ENCODE assay signal across 7 mouse cellular contexts in genomic region chr1:191125811-191126638, GRCm38 (mm10). TPM values are rescaled to one million over a fixed set of nuclear protein-coding genes. Genes with fewer than 3 reads are reported as not detected.
DNase-seq lines count a peak whose midpoint lies in the region; ATAC-seq and TF ChIP-seq lines count a peak whose summit lies in the region.

No protein-coding gene starts in this region.

- TF ChIP-seq POLR2A in limb, embryonic 14.5 days (IDR thresholded peaks at IDR 0.05; ENCODE audit: borderline replicate concordance, extremely low read depth, insufficient read depth, insufficient read length), result no peak

- H3K4me1 ChIP-seq in hindbrain, embryonic 13.5 days (replicated peaks), result peaks cover 6% of the 10 kb centered on the region; the same call in 1 of the 2 replicates
- no peaks in the 10 kb centered on the region for H3K4me1 ChIP-seq in limb, embryonic 14.5 days (ENCODE audit: control insufficient read depth, insufficient read depth, low read length)
- H3K4me1 ChIP-seq in midbrain, embryonic 14.5 days (ENCODE audit: control insufficient read depth, insufficient read depth, low read length), result peaks cover 6% of the 10 kb centered on the region; the same call in 1 of the 2 replicates

- H3K27me3 ChIP-seq in hindbrain, embryonic 13.5 days, result peaks cover 20% of the 10 kb centered on the region
- H3K27me3 ChIP-seq in limb, embryonic 14.5 days (ENCODE audit: control insufficient read depth, insufficient read depth, low read length), result no peaks in the 10 kb centered on the region
- no peaks in the 10 kb centered on the region for H3K27me3 ChIP-seq in midbrain, embryonic 14.5 days (ENCODE audit: control insufficient read depth, insufficient read depth, low read length)

- no peaks in the 10 kb centered on the region for H3K36me3 ChIP-seq in hindbrain, embryonic 13.5 days
- H3K36me3 ChIP-seq in limb, embryonic 14.5 days (ENCODE audit: control insufficient read depth, insufficient read depth, low read length), result no peaks in the 10 kb centered on the region
- no peaks in the 10 kb centered on the region for H3K36me3 ChIP-seq in midbrain, embryonic 14.5 days (ENCODE audit: control insufficient read depth, insufficient read depth, low read length)

- peak overlapping the region; percentile 52 for H3K4me2 ChIP-seq in hindbrain, embryonic 13.5 days
- peak overlapping the region; percentile 57 for H3K4me2 ChIP-seq in limb, embryonic 14.5 days (replicated peaks; ENCODE audit: low read depth, low read length, severe bottlenecking)
- H3K4me2 ChIP-seq in midbrain, embryonic 14.5 days (ENCODE audit: low read length), result peak overlapping the region; percentile 48

- DNase-seq in T-cell, adult 2 months (ENCODE audit: low spot score), result peak; percentile 61
- DNase-seq in cerebellum, adult 8-10 months, result peak; percentile 10
- peak; percentile 27 to 28 for DNase-seq in frontal cortex, postnatal 25 days (ENCODE audit: low spot score in 2 of 2)
- DNase-seq in limb, embryonic 14.5 days (ENCODE audit: low spot score), result peak; percentile 54
- peak; percentile 73 for DNase-seq in midbrain, embryonic 14.5 days
- DNase-seq in spleen, postnatal 14 days (ENCODE audit: low spot score in 2 of 2), result peak; percentile 47 to 67

- no peak overlapping the region for H3K27ac ChIP-seq in hindbrain, embryonic 13.5 days
- H3K27ac ChIP-seq in limb, embryonic 14.5 days (replicated peaks; ENCODE audit: low read depth, low read length), result no peak overlapping the region
- no peak overlapping the region for H3K27ac ChIP-seq in midbrain, embryonic 14.5 days (replicated peaks; ENCODE audit: low read depth, low read length)

- ATAC-seq in hindbrain, embryonic 13.5 days (ENCODE audit: low FRiP score), result peak; percentile 59
- peak; percentile 65 for ATAC-seq in limb, embryonic 14.5 days (ENCODE audit: low FRiP score, low read depth)
- ATAC-seq in midbrain, embryonic 14.5 days (ENCODE audit: low FRiP score, low TSS enrichment), result no peak

- H3K9ac ChIP-seq in hindbrain, embryonic 13.5 days, result peak overlapping the region; percentile 59; the same call in 1 of the 2 replicates
- peak overlapping the region; percentile 48; the same call in 1 of the 2 replicates for H3K9ac ChIP-seq in limb, embryonic 14.5 days (ENCODE audit: low read depth, low read length, severe bottlenecking)
- H3K9ac ChIP-seq in midbrain, embryonic 14.5 days (replicated peaks; ENCODE audit: low read length), result 0 out of 2 replicates have a peak overlapping the region, but pooled peaks have one; percentile 12

- peak overlapping the region; percentile 28 for H3K4me3 ChIP-seq in hindbrain, embryonic 13.5 days
- peak overlapping the region; percentile 33 for H3K4me3 ChIP-seq in limb, embryonic 14.5 days (replicated peaks; ENCODE audit: low read length)
- H3K4me3 ChIP-seq in midbrain, embryonic 14.5 days (replicated peaks; ENCODE audit: low read depth, low read length), result peak overlapping the region; percentile 20

- peaks cover 12% of the 10 kb centered on the region; the same call in 1 of the 2 replicates for H3K9me3 ChIP-seq in hindbrain, embryonic 13.5 days
- no peaks in the 10 kb centered on the region for H3K9me3 ChIP-seq in limb, embryonic 14.5 days (ENCODE audit: control insufficient read depth, low read length)
- no peaks in the 10 kb centered on the region; the same call in 1 of the 2 replicates for H3K9me3 ChIP-seq in midbrain, embryonic 14.5 days (ENCODE audit: control insufficient read depth, low read length)

- 20% methylated on average over 38 of the region's 38 CpGs for WGBS in hindbrain, embryonic 13.5 days
- WGBS in limb, embryonic 14.5 days, result 14% methylated on average over 38 of the region's 38 CpGs
- 17% methylated on average over 38 of the region's 38 CpGs for WGBS in midbrain, embryonic 14.5 days

RNA-seq across cellular contexts. Expression of gene Batf3, which starts 28.4 kb away (rescaled TPM):
- polyA plus RNA-seq in hindbrain, embryonic 13.5 days (2015; fragmentation: Nextera tagmentation; extraction: Ambion mirVana), result 1.4 and 2.5 TPM in 2 replicates
- polyA plus RNA-seq in limb, embryonic 14.5 days (2012; rRNA removed), result 16.1 and 16.5 TPM in 2 replicates
- 11.2 and 14.9 TPM in 2 replicates for polyA plus RNA-seq in limb, embryonic 14.5 days (2014; fragmentation: Nextera tagmentation; extraction: Ambion mirVana)
- polyA plus RNA-seq in midbrain, embryonic 14.5 days (2014; fragmentation: Nextera tagmentation; extraction: Ambion mirVana), result 0.47 and 0.61 TPM in 2 replicates

RNA-seq across cellular contexts. Expression of gene Fam71a, which starts 38.6 kb away (rescaled TPM):
- not detected in 2 replicates for polyA plus RNA-seq in hindbrain, embryonic 13.5 days (2015; fragmentation: Nextera tagmentation; extraction: Ambion mirVana)
- not detected in 2 replicates for polyA plus RNA-seq in limb, embryonic 14.5 days (2012; rRNA removed)
- polyA plus RNA-seq in limb, embryonic 14.5 days (2014; fragmentation: Nextera tagmentation; extraction: Ambion mirVana), result not detected in 2 replicates
- polyA plus RNA-seq in midbrain, embryonic 14.5 days (2014; fragmentation: Nextera tagmentation; extraction: Ambion mirVana), result not detected in 2 replicates

Comparison
In these comparisons a context has a peak if more than half of its experiments do, and no peak if none do; other contexts are left out.
1. DNase-seq: peak in every context shown above with its lines; median percentile 73 in midbrain, embryonic 14.5 days; 61 in T-cell, adult 2 months; 57 in spleen, postnatal 14 days; 54 in limb, embryonic 14.5 days; 28 in frontal cortex, postnatal 25 days; 10 in cerebellum, adult 8-10 months.